Mouse (Mus musculus) adrenal gland, postnatal 36 days (tissue): ENCODE data around the gene Gm9732. TPM values are rescaled to one million over a fixed set of nuclear protein-coding genes. Genes with fewer than 3 reads are reported as not detected.

Source experiments
- total RNA-seq, 2 experiments: library from RNA; stranded (reverse); gene quantifications; 2 replicates each; pipeline ENCODE4 v1.2.3; 2021

Gm9732 gene
- total RNA-seq, 2 experiments from 2014 or later, result not detected

Other genes starting within 250 kb of the Gm9732 start
- gene Gm8094, start 198.4 kb upstream of the Gm9732 start, total RNA-seq, result not detected
- gene Gm8104, start 174.4 kb upstream of the Gm9732 start, total RNA-seq, result not detected
- gene Gm7233, start 95.2 kb upstream of the Gm9732 start, total RNA-seq, result not detected
- not detected for gene Gm8122, start 39.7 kb upstream of the Gm9732 start, total RNA-seq
- not detected for gene Gm8126, start 16.4 kb upstream of the Gm9732 start, total RNA-seq
- gene Gm8127, start 18.8 kb downstream of the Gm9732 start, total RNA-seq, result not detected
- not detected for gene 1700001F09Rik, start 72.8 kb downstream of the Gm9732 start, total RNA-seq
- not detected for gene Gm8138, start 141.3 kb downstream of the Gm9732 start, total RNA-seq